Mouse (Mus musculus): ENCODE data around the gene Pwwp2b.

Gene Pwwp2b

DNA sequence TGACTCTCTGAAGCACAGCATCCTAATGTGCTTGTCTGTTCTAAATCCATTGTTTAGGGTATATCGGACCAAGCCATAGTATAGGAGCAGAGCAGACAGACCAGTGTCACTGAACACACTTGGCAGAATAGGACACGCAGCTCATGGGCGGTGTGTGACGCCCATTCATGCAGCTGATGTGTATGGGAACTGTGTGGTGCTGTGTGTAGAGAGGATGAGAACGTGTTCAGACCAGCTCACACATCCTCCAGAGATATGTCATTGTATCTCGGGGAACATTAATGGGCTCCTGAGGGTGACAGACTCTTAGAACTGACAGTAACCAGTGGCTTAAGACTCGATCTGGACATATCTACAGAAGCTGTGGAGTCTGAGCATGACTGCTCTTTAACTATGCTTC, 21.9 kb upstream of the Pwwp2b start:
- DNase-seq, result no peak

DNA sequence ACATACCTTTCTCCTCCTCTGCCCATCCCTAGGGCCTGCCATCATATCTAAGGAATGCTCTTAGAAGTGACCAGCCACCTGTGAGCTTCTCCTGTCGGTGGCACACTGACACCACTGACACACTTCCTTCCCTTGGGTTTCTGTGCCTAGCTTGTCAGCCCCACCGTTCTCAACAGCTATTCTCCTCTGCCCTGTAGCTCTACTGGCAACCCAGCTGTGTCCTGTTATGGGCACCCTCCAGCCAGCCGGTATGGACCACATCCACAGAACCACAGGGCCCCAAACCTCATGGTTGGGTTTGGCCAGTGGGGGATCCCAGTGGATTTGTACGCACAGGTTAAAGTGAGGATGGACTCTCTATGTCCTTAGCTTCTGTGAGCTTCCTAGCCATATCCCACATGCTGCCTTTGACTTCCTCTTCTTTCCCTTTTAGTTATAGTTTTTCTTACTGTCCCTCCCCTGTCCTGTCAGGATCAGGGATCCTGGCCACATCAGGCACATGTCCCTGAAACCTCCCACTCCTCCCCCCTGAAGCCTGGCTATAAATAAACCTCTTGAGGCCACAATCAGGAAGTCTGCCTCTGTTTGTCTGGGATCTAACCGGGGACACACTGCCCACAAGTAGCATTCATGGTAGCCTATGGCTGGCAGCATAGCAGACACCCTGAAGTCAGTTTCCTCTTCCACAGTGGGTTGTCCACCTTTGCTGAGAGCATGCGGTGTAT, 19.7 kb upstream of the Pwwp2b start:
- DNase-seq, result no peak

DNA sequence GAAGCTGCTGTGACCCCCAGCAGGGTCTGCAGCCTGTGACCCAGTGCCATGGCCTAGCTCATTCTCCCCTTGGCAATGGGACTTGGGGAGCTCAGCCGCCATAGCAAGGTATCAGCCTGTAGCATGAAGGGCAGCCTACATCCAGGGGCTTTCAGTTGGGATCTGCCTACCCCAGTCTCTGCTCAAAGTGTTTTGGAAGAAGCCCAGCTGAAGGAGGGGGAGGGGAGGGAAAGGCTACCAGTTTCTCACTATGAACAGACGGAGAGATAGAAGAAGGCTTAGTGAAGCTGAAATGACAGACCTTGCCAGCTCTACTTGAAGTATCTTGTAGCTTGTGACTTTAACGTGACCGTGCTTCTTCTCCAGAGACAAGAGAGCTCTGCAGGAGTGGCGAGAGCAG, 18.4 kb upstream of the Pwwp2b start:
- DNase-seq, result no peak

DNA sequence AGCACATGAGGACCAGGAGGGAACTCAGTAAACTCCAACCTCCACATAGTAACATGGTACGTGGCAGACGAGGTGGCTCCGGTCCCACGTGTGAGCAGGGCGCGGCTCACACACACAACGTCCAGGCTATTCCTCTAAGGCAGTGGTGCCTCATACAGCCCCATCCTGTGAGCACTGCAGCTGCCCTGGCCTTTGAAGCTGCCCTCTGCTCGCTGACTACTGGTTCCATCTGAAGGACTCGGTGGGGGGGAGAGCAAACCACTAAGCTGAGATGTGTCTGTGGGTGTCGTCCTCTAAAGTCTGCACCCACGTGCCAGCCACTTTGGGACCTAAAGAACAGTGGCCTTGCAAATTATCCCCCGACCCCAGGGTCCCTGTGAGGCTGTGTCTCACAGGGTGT, 18.0 kb upstream of the Pwwp2b start:
- DNase-seq, result no peak

DNA sequence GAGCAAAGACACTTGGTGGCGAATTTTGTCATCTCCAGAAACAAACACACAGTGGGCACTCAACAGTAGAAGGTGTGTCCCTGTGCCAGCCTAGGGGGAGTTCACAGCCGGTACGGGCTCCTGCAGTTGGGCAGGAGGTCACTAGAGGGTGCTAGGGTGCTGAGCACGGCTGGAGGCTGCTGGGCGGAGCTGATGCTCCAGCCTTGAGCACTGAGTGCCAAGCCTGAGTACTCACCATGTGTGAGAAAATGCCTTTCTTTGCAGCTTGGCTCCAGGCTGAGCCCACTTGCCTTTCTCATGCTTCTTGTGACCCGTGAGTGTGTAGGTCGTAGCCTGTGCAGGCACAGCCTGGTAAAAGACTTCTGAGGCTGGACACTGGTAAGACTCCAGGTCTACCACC, 14.6 kb upstream of the Pwwp2b start:
- peak; percentile 89 for DNase-seq

DNA sequence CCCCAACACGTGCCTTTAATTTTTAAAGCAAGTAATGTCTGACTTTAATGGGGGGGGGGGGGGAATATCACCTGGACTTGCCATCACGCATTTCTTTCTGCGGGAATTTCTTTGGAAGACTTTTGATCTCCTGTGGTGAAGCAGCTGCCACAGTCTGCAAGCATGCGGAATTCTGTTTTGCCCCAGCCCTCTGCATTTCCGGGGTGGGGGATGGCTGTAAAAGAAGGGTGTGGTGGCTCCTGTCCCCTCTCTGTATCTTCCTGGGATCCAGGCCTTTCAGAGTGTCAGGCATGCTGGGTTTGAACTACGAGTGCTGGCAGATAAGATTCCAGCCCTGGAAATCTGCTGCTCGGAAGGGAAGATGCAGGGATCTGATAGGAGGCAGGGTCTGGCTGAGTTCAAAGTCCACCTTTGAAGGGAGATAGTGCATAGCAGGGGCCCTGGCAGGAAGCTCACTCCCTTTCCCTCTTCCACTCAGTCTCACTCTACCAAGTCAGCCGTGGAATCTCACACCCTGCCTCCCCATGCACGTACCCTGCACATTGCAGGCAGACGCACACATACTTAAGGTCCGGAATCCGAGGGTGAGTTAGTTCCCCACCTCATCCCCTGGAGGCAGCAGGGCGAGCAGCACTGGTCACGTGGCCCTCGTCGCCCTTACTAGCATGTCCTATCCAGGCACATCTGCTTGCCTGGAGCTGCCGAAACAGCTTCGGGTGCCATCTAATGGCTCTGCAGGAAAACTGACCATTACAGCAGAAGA, 13.7 kb upstream of the Pwwp2b start:
- DNase-seq, result no peak

DNA sequence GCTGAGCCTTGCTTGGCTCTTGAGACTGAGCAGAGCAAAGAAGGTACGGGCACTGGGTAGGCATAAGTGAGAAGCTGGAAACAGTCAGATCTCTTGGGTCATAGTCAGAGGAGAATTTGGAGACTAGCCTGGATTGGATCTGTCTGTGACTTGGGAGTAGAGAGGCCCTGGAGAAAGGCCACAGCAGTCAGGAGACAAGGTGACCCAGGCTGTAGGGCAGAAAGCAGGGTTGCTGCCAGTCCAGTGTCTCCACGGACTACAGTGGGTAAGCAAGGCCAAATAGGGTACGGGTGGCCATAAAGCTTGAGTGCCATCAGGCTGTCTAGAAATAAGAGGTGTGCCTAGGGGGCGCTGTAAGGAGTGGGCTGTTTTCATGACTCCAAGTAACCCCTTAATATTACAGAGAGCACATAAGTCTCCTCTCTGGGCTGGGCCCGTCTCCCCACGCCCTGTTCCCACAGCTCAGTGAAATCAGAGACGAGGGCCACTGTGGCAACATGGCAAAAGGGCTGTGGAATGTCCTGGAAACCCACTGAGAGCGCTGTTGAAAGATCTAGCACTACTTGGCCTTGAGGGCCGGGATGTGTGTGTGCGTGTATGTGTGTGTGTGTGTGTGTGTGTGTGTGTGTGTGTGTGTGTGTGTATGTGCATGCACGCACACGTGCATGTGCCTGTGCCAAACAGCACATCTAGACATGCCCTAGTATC, 12.5 kb upstream of the Pwwp2b start:
- no peak for DNase-seq

DNA sequence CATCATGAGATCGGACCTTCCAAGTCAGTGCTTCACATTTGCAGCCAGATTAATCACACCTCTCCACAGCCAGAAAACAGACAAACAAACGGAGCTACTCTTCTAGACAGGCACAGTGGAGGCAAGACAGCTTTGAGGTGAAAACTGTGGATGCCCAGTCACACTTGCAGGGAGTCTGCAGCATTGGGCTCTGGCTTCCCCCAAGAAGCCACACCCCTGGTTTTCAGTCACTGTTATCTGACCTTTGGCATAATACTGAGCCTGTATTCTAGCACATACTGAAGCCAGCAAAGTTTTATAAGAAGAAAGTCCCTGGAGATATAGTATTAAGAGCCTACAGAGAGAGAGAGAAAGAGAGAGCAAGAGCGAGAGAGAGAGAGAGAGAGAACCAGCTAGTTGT, 8.8 kb upstream of the Pwwp2b start:
- DNase-seq, result no peak

DNA sequence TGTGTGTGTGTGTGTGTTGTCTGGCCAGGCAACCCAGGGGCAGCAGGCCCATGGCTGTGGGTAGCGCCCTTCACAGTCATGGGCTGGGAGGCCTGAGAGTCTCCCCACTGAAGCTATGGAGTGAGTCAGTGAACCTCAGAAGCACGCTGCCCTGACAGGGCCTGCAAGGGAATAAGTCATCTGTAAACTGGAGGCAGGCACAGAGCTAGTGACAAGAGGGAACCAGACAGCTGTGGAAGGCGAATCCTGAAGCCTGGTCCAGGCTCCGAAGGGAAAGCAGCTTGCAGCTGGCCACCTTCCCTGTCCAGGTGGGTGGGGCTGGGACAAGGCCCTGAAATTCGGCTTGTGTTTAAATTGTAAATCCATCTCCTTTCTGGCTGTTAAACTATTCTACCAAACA, 2.2 kb upstream of the Pwwp2b start:
- DNase-seq, result no peak

DNA sequence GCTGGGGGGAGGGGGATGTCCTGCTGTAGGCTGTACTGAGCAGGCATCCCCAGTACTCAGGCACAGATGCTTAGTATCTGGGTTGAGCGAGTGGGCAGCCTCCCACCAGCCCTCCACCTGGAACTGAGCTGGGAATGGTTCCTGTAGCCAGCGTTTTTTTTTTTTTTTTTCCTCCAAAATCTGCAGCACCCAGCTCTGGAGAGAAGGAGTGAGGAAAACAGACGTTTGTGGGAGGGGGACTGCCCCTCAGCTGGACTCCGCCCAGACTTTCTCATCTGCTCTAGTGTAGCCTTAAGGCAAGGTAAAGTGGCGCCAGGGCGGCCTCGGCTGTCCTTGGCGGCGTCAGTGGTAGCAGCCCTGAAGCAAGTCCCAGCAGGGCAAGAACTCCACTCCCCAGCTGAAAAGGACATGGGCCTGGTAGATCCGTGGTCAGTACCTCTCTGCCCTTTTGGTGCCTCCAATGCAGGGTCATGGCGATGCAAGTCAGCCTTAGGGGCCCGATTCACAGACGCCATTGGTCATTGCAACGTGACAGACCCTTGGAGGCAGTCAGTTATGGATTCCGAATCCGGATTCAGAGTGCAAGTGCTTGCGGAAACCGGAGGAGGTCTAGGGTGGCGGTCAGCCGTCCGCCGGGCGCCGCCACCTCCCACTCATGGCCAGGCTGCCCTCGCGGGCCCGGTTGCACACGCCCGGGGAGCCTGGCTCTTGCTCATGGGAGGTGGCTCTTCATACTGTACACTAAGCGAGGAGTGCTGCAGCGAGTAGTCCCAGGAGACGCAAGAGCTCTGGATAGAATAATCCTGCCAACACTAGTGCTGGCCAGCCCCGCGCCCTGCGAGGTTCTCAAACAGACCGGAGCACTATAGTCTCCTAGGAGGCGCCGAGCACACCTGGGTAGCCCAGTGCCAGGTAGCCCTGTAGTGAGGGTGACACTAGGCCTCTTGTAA, 1.1 kb upstream of the Pwwp2b start:
- DNase-seq, result peak; percentile 51

DNA sequence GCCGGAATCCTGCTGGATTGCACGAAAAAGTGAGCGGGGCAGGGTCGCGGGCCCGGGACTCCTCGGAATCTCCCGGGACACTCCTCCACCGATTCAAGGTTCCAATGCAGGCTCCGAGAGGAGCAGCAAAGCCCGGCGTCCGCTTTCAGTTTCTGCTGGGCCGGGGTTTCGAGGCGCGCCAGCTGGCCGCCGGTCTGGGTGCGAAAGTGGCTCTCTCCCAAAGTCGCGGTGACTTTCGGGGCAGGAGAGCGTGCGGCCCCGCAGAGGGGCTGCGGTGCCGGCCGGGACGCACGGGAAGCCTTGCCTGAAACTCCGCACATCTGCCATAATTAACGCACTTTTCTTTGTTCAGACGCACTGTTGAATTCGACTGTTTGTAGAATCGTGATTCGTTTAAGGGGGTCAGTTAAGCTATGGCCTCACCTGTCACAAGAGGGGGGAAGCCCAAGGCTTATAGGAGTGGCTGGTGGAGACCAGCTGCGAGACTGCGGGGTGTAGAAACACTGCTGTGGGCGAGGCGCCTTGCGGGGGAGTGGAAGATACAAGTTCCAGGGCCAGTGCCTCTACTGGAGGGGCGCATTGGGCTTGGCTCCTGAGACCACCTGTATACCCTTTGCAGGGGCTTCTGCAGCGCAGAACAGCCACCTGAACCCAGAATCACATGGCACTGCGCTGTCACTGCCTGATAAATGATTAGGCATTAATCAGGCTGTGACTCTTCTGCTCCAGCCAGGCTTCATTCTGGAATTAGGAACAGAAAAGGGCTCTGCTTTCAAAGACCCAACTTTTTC, 528 bp downstream of the Pwwp2b start:
- DNase-seq, result no peak

DNA sequence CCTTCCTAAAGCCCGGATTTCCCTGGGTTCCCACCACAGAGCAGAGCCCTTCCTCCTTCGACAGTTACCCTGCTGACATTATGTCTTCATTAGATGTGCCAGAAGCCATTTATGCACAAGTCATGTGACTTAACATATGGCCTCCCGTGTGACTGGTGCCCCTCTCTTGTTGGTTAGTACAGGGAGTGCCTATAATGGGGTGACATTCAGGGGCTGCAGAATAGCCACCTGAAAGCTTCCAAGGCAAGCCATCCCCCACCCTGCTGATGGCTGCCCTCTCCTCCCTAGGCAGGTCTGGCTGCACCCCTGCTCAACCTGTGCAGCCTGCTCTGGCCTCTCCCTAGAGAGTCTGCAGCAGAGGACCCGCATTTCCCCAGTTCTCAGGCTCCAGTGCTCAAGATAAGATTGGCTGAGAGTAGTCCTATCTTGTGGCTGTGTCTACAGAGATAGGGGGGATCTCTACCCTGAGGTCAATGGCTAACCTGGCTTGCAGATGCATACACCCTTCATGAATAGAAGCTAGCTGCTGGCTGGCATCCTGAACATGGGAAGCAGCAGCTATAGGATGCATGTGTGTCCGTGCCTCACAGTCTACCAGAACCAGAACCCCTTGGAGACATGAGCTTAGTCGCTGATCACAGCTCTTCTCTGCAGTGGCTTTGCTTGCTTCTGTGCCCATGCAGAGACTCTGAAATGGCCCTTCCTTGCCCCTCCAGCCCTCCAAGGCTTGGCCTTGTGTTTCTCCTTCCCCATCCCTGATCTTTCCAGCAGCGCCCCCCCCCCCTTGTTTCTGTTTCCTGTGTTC, 1.3 kb downstream of the Pwwp2b start:
- no peak for DNase-seq

DNA sequence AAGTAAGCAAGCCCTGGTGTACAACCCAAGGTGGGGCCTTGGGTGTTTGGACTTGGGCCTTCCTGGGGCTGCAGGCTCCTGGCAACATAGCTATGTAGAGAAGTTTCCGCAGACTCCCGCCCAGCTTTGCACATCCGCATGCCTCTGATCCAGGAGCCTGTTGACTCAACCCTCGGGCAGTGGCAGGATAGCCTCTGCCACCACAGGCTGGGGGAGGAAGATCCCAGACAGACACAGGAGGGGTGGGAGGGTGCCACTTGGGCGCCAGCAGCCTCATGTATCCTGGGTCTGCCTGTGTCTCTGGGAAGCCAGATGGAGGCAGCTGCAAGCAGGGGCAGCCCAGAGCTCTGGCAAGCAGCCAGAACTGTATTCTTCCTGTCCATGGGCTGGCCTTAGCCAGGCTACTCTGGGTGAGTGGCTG, 3.6 kb downstream of the Pwwp2b start:
- no peak for DNase-seq

DNA sequence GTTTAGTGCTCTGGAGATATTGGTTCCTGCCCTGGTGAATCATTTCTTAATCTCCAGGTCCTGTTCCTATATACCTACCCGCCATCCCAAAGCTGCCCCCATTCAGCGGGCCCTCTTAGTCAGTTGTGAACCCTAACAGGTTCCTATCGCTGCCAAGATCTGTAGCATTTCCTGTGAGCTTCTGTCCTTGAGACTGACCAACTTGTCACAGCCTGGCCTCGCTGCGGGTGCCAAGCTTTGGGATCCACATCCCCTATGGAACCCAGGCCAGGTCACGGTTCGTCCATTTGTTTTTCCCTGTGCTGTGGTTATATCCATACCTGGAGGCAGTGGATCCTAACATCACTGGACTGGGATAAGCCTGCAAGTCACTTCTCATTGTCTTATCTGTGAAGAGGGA, 4.3 kb downstream of the Pwwp2b start:
- DNase-seq, result no peak

DNA sequence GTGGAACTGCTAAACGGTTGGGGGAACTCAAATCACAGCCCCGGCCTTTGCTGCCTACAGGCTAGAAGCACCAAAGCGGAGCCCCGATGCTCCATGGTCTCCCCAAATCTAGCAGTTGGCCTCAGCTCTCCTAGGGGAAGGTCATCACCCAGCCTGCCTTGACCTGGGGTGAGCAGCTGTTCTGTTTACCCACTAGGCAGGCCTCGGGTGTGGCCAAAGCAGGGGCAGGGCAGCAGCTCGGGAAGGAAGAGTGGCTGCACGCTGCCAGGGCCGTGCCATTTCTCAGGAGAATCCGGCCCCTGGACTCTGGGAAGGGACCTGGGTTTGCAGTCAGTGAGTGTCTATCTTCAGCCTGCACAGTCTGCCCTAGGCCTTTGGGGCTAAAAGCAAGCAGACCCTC, 4.7 kb downstream of the Pwwp2b start:
- no peak for DNase-seq

DNA sequence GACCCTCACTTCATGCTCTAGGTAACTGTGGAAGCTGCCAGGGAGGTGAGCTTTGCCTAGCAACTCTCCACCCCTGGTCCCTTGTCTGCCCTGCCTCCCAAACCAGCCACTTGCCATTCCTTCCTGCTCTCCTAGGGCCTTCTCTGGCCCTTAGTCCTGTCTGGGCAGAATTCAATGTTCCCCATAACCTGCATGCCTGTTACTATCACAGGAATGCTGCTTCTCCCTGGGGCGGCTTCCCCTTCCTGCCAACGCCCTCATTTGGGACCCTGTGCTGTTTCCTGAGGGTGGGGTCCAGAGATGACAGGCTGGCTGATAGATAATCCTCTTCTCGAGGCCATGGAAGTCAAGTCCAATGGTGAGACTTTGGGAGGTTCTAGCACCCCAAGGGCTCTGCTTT, 5.2 kb downstream of the Pwwp2b start:
- no peak for DNase-seq

DNA sequence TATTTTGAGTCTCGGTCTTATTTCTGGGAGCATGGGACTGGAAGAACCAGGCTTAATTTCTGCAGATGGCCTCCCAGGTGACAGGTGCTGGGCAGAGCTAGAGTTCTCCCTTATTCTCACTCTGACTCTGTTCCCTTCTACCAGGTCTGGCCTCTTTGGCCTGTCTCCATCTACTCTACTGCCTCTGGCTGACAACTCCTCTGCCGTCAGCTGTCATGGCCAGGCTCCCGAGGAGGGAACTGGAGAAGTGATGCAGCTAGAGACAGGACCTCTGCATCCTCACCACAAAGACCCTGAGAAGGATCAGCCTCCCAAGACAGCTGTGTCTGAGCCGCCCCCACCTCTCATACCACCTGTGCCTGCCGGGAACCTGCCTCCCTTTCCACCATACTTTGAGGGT, 6.3 kb downstream of the Pwwp2b start:
- no peak for DNase-seq

DNA sequence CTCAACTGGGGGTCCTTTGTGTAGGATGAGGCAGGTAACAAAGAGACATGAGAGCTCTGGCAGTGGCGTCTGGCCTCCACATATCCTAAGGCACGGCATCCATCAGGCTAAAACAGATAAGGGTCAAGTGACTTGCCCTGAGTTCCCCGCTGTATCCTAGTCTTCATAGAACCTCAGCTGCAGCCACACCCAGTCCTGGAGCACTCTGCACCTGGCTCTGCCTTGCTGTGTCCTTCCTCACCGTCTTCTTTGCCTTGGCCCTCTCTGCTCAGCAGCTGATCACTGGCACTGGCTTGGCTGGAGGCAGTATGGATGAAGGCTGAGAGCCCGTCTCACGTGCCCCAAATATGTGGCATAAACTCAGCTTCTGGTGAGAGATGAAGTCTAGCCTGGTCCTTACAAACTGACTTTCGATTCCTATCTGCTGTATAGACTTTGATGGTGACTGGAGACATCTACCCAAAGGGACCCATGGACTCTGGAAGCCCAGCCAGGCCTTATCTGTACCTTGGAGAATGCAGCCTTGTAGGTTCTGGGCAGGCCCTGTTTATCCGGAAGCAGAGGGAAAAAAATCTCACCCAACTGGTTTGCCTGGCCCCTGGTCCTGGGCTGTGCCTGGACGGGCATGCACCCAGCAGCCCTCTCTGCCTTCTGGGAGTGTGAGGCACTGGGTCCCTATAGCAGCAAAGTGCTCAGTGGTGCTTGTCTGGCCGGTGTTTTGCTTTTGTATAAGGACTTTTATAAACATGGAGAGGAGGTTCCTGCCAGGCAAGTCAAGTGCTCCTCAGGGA, 9.7 kb downstream of the Pwwp2b start:
- no peak for DNase-seq

DNA sequence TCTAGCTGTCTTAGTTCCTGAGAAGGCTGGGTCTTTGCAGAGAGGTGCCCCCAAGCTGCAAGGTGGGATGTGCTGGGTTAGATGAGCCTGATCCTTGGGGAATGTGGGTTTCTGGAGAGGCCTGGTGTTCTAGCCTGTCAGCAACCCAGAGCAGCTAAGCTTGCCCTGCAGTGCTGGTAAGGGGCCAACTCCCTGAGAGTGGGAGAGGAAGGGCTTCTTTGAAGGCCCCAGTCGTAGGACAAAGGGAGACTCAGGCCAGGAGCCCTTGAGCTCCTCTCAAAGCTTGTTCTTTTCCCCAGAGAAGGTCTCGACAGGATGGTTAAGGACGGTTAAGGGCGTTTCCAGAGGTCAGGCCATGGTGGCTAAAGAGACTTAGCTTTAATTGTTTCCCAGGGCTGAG, 16.1 kb downstream of the Pwwp2b start:
- no peak for DNase-seq

DNA sequence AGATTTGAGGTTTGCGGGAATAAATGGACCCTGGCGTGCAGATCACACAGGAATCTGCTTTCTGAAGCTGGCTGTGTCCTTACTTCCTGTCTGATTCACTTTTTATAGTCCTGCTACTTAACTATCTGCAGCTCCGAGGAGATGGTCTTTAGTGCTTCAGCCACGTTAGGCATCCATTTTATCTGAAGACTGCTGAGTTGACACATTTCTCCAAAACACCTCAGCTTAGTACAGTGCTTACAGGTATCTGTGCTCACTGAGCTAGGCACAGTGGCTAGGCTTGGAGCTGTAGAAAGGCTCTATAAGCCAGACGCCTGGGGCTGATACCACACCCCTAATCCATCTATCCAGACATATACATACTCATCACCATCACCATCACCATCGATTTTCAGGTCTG, 17.4 kb downstream of the Pwwp2b start:
- DNase-seq, result no peak

Data from cerebellum, adult 8-10 months (tissue).